Mouse (Mus musculus) forebrain, embryonic 12.5 days (tissue): ENCODE results near the gene Gnb4. TPM values are rescaled to one million over a fixed set of nuclear protein-coding genes. Genes with fewer than 3 reads are reported as not detected.

ENCODE experiments used
- ATAC-seq: fragments of 200-750 bp; cut with Nextera tagmentation; 2 replicates; pipeline ENCODE4 v1.8.0; 2017; ENCODE audit warnings: moderate TSS enrichment; ENCODE audit not compliant: low FRiP score
- H3K27ac ChIP-seq: fragments of 300-500 bp; sonication (generic); 2 replicates; pipeline ENCODE4 v1.5.1; 2016; ENCODE audit warnings: mild to moderate bottlenecking
- H3K27me3 ChIP-seq: fragments of 300-500 bp; sonication (generic); 2 replicates; pipeline ENCODE4 v1.6.1; 2016; ENCODE audit warnings: mild to moderate bottlenecking
- H3K36me3 ChIP-seq: fragments of 300-500 bp; sonication (generic); replicated peaks from 2 replicates; pipeline ENCODE4 v1.6.1; 2016; ENCODE audit warnings: mild to moderate bottlenecking
- H3K4me1 ChIP-seq: fragments of 300-500 bp; sonication (generic); 2 replicates; pipeline ENCODE4 v1.6.1; 2016
- H3K4me2 ChIP-seq: fragments of 300-500 bp; sonication (generic); 2 replicates; pipeline ENCODE4 v1.6.1; 2016; ENCODE audit warnings: mild to moderate bottlenecking, moderate library complexity
- H3K4me3 ChIP-seq: fragments of 300-500 bp; sonication (generic); replicated peaks from 2 replicates; pipeline ENCODE4 v1.5.1; 2016; ENCODE audit warnings: mild to moderate bottlenecking
- H3K9ac ChIP-seq: fragments of 300-500 bp; sonication (generic); 2 replicates; pipeline ENCODE4 v1.6.1; 2016; ENCODE audit warnings: mild to moderate bottlenecking
- H3K9me3 ChIP-seq: fragments of 300-500 bp; sonication (generic); 2 replicates; pipeline ENCODE4 v1.6.1; 2016
- WGBS: fragments of 180-500 bp; shearing (Covaris S2); methylation state at CpG from one replicate; pipeline ENCODE4 v1.1.7; 2016; 5-methylcytosine and 5-hydroxymethylcytosine counted together
- polyA plus RNA-seq: library from polyadenylated mRNA; unstranded; fragments of >200 nt; fragmentation: Nextera tagmentation; extraction: Ambion mirVana; gene quantifications from 2 replicates; pipeline ENCODE4 v1.2.1, GENCODE M21; 2016

Gene Gnb4
- polyA plus RNA-seq, 1 experiment from 2014 or later = 40.5 TPM

GRCm38 (mm10) chr3:32553061-32553460, 63.3 kb downstream of the Gnb4 start:
- no peak overlapping the region for H3K9ac ChIP-seq
- H3K27me3 ChIP-seq = no peaks in the 10 kb centered on the region
- H3K27ac ChIP-seq = no peak overlapping the region
- H3K36me3 ChIP-seq = peaks cover 32% of the 10 kb centered on the region
- no peak for ATAC-seq
- no peak overlapping the region for H3K4me3 ChIP-seq
- no peaks in the 10 kb centered on the region for H3K9me3 ChIP-seq
- H3K4me2 ChIP-seq = no peak overlapping the region
- WGBS = 100% methylated on average over 1 of the region's 1 CpGs
- H3K4me1 ChIP-seq = no peaks in the 10 kb centered on the region

GRCm38 (mm10) chr3:32538091-32538490, 78.3 kb downstream of the Gnb4 start:
- Histone ChIP-seq H3K9me3 (no peaks in the 10 kb centered on the region), H3K27ac (no peak overlapping the region), H3K36me3 (peaks cover 34% of the 10 kb centered on the region), H3K4me2 (no peak overlapping the region), H3K4me1 (no peaks in the 10 kb centered on the region), H3K27me3 (no peaks in the 10 kb centered on the region), H3K4me3 (no peak overlapping the region), H3K9ac (no peak overlapping the region)
- 94% methylated on average over 5 of the region's 5 CpGs for WGBS
- ATAC-seq = no peak

GRCm38 (mm10) chr3:32537556-32537955, 78.8 kb downstream of the Gnb4 start:
- Histone ChIP-seq H3K27ac (no peak overlapping the region), H3K9me3 (no peaks in the 10 kb centered on the region), H3K27me3 (no peaks in the 10 kb centered on the region), H3K4me1 (no peaks in the 10 kb centered on the region), H3K36me3 (peaks cover 29% of the 10 kb centered on the region), H3K9ac (no peak overlapping the region), H3K4me2 (no peak overlapping the region), H3K4me3 (no peak overlapping the region)
- ATAC-seq = no peak
- 55% methylated on average over 1 of the region's 1 CpGs for WGBS

- no peak for ATAC-seq
- Histone ChIP-seq H3K4me3 (no peak overlapping the region), H3K36me3 (peaks cover 29% of the 10 kb centered on the region), H3K4me1 (no peaks in the 10 kb centered on the region), H3K9ac (no peak overlapping the region), H3K27me3 (no peaks in the 10 kb centered on the region), H3K4me2 (no peak overlapping the region), H3K27ac (no peak overlapping the region), H3K9me3 (no peaks in the 10 kb centered on the region)
- 72% methylated on average over 1 of the region's 1 CpGs for WGBS
These were observed 80.7 kb downstream of the Gnb4 start for GRCm38 (mm10) chr3:32535692-32536091.

Other genes with a start within 250 kb of the Gnb4 start
- gene Pik3ca, start 218.9 kb downstream of the Gnb4 start, polyA plus RNA-seq = 12.9 and 15.6 TPM in 2 replicates
- 0.22 TPM in 1 of 2 replicates, not detected in the other for gene Kcnmb3, start 124.4 kb downstream of the Gnb4 start, polyA plus RNA-seq
- gene Zfp639, start 106.3 kb downstream of the Gnb4 start, polyA plus RNA-seq = 43.3 and 46.5 TPM in 2 replicates
- 47.9 and 48.0 TPM in 2 replicates for gene Mfn1, start 87.1 kb downstream of the Gnb4 start, polyA plus RNA-seq
- 230 and 232 TPM in 2 replicates for gene Actl6a, start 89.7 kb upstream of the Gnb4 start, polyA plus RNA-seq
- gene Ndufb5, start 120.4 kb upstream of the Gnb4 start, polyA plus RNA-seq = 277 and 289 TPM in 2 replicates
- 36.4 and 42.5 TPM in 2 replicates for gene Mrpl47, start 121.0 kb upstream of the Gnb4 start, polyA plus RNA-seq
- 5.1 and 6.3 TPM in 2 replicates for gene Usp13, start 201.0 kb upstream of the Gnb4 start, polyA plus RNA-seq